Mouse (Mus musculus) megakaryocyte, embryonic 14.5 days (primary cell): Measurements from ENCODE around the gene Ifitm7. TPM values are rescaled to one million over a fixed set of nuclear protein-coding genes. Genes with fewer than 3 reads are reported as not detected.
A peak's percentile ranks its signal among the peaks of the same experiment; 100 is the strongest.

Experiments used
- H3K27me3 ChIP-seq: replicated peaks from 2 replicates; pipeline ENCODE3; 2012; ENCODE audit warnings: inconsistent platforms
- H3K36me3 ChIP-seq: replicated peaks from 2 replicates; pipeline ENCODE3; 2012; ENCODE audit warnings: low read length, inconsistent platforms, mixed read lengths
- H3K4me1 ChIP-seq: 2 replicates; pipeline ENCODE4 v1.6.1; 2012; ENCODE audit warnings: inconsistent platforms
- H3K4me3 ChIP-seq: replicated peaks from 2 replicates; pipeline ENCODE3; 2012; ENCODE audit warnings: moderate library complexity, mild to moderate bottlenecking, inconsistent platforms
- H3K9me3 ChIP-seq: 2 replicates; pipeline ENCODE4 v1.6.1; 2012; ENCODE audit warnings: inconsistent platforms
- FLI1 ChIP-seq: IDR thresholded peaks from 2 replicates; pipeline ENCODE4 v1.6.1; 2012; ENCODE audit warnings: low read length, inconsistent platforms, mixed read lengths
- GATA1 ChIP-seq: IDR thresholded peaks from 3 replicates; pipeline ENCODE4 v1.6.1; 2012; ENCODE audit warnings: mixed read lengths, low read length, inconsistent platforms, borderline replicate concordance
- polyA plus RNA-seq: library from polyadenylated mRNA; stranded (reverse); fragments of >175 nt; gene quantifications from 2 replicates; pipeline ENCODE4 v1.2.3, GENCODE M21; 2012; ENCODE audit warnings: low replicate concordance; ENCODE audit not compliant: insufficient read depth

Ifitm7 gene
- polyA plus RNA-seq, 1 experiment: 0.76 TPM

- Histone ChIP-seq H3K4me1 (peaks cover 8% of the 10 kb centered on the region), H3K9me3 (no peaks in the 10 kb centered on the region), H3K4me3 (no peak overlapping the region), H3K36me3 (no peaks in the 10 kb centered on the region), H3K27me3 (peaks cover 4% of the 10 kb centered on the region)
- TF ChIP-seq GATA1 (no peak), FLI1 (no peak)
Observed at GRCm38 (mm10) chr16:14008708-14009107, 22.0 kb upstream of the Ifitm7 start.

GRCm38 (mm10) chr16:14008081-14008480 lies 21.4 kb upstream of the Ifitm7 start:
- Histone ChIP-seq H3K27me3 (peaks cover 3% of the 10 kb centered on the region), H3K4me1 (peaks cover 12% of the 10 kb centered on the region), H3K36me3 (no peaks in the 10 kb centered on the region), H3K4me3 (no peak overlapping the region), H3K9me3 (no peaks in the 10 kb centered on the region)
- TF ChIP-seq FLI1 (no peak), GATA1 (no peak)

GRCm38 (mm10) chr16:14005266-14005665 lies 18.6 kb upstream of the Ifitm7 start:
- H3K4me1 ChIP-seq: peaks cover 12% of the 10 kb centered on the region

GRCm38 (mm10) chr16:14004726-14005125 lies 18.0 kb upstream of the Ifitm7 start:
- TF ChIP-seq FLI1 (no peak), GATA1 (no peak)
- Histone ChIP-seq H3K27me3 (peaks cover 9% of the 10 kb centered on the region), H3K36me3 (no peaks in the 10 kb centered on the region), H3K4me1 (peaks cover 12% of the 10 kb centered on the region), H3K9me3 (no peaks in the 10 kb centered on the region), H3K4me3 (no peak overlapping the region)

More at GRCm38 (mm10) chr16:14005266-14005665, 18.6 kb upstream of the Ifitm7 start:
- Histone ChIP-seq H3K27me3 (peaks cover 9% of the 10 kb centered on the region), H3K9me3 (no peaks in the 10 kb centered on the region), H3K36me3 (no peaks in the 10 kb centered on the region), H3K4me3 (no peak overlapping the region)
- TF ChIP-seq FLI1 (no peak), GATA1 (no peak)

GRCm38 (mm10) chr16:14004170-14004569 lies 17.5 kb upstream of the Ifitm7 start:
- Histone ChIP-seq H3K27me3 (peaks cover 6% of the 10 kb centered on the region), H3K36me3 (no peaks in the 10 kb centered on the region), H3K4me3 (no peak overlapping the region), H3K4me1 (peaks cover 12% of the 10 kb centered on the region), H3K9me3 (no peaks in the 10 kb centered on the region)
- TF ChIP-seq FLI1 (no peak), GATA1 (no peak)

GRCm38 (mm10) chr16:14003386-14004130 lies 16.9 kb upstream of the Ifitm7 start:
- TF ChIP-seq GATA1 (no peak), FLI1 (no peak)
- no peaks in the 10 kb centered on the region for H3K36me3 ChIP-seq
- H3K4me3 ChIP-seq: no peak overlapping the region
- H3K27me3 ChIP-seq: peaks cover 6% of the 10 kb centered on the region
- no peaks in the 10 kb centered on the region for H3K9me3 ChIP-seq
- H3K4me1 ChIP-seq: peaks cover 12% of the 10 kb centered on the region

- no peaks in the 10 kb centered on the region for H3K9me3 ChIP-seq
- TF ChIP-seq GATA1: no peak
- TF ChIP-seq FLI1: no peak
Observed at GRCm38 (mm10) chr16:13994502-13994901, 7.8 kb upstream of the Ifitm7 start.

GRCm38 (mm10) chr16:13994076-13994475 lies 7.4 kb upstream of the Ifitm7 start:
- Histone ChIP-seq H3K36me3 (no peaks in the 10 kb centered on the region), H3K27me3 (peaks cover 3% of the 10 kb centered on the region), H3K9me3 (no peaks in the 10 kb centered on the region), H3K4me3 (peak overlapping the region; percentile 38), H3K4me1 (peaks cover 28% of the 10 kb centered on the region)
- no peak for TF ChIP-seq FLI1
- TF ChIP-seq GATA1: no peak

More at GRCm38 (mm10) chr16:13994502-13994901, 7.8 kb upstream of the Ifitm7 start:
- peaks cover 28% of the 10 kb centered on the region for H3K4me1 ChIP-seq
- peaks cover 3% of the 10 kb centered on the region for H3K27me3 ChIP-seq
- H3K36me3 ChIP-seq: no peaks in the 10 kb centered on the region
- H3K4me3 ChIP-seq: peak overlapping the region; percentile 38

GRCm38 (mm10) chr16:13992518-13993248 lies 6.0 kb upstream of the Ifitm7 start:
- H3K4me3 ChIP-seq: no peak overlapping the region
- no peaks in the 10 kb centered on the region for H3K9me3 ChIP-seq
- no peaks in the 10 kb centered on the region for H3K36me3 ChIP-seq
- no peak for TF ChIP-seq FLI1
- H3K4me1 ChIP-seq: peaks cover 30% of the 10 kb centered on the region
- H3K27me3 ChIP-seq: peaks cover under 1% of the 10 kb centered on the region

- H3K9me3 ChIP-seq: no peaks in the 10 kb centered on the region
- TF ChIP-seq GATA1 (no peak), FLI1 (no peak)
- H3K4me3 ChIP-seq: peak overlapping the region; percentile 92
- H3K4me1 ChIP-seq: peaks cover 46% of the 10 kb centered on the region
- H3K36me3 ChIP-seq: no peaks in the 10 kb centered on the region
- peaks cover 2% of the 10 kb centered on the region for H3K27me3 ChIP-seq
Observed at GRCm38 (mm10) chr16:13986197-13986573, 503 bp downstream of the Ifitm7 start.
